Mouse (Mus musculus) neural tube, embryonic 11.5 days (tissue): Measurements from ENCODE around the gene Dnajc7. TPM values are rescaled to one million over a fixed set of nuclear protein-coding genes. Genes with fewer than 3 reads are reported as not detected.

Experiments
- ATAC-seq: fragments of 200-750 bp; cut with Nextera tagmentation; 2 replicates; pipeline ENCODE4 v1.8.0; 2017; ENCODE audit warnings: moderate number of reproducible peaks, mild to moderate bottlenecking, moderate TSS enrichment, moderate library complexity; ENCODE audit not compliant: insufficient read depth, low FRiP score, low TSS enrichment
- DNase-seq: peaks from one replicate; pipeline ENCODE4 v3.0.0-alpha.2; 2015; ENCODE audit warnings: low spot score
- H3K27ac ChIP-seq: fragments of 300-500 bp; sonication (generic); 2 replicates; pipeline ENCODE4 v1.5.1; 2014; ENCODE audit warnings: low read depth, mild to moderate bottlenecking, low read length
- H3K27me3 ChIP-seq: fragments of 300-500 bp; sonication (generic); 2 replicates; pipeline ENCODE4 v1.6.1; 2014; ENCODE audit warnings: mild to moderate bottlenecking, low read length, mixed read lengths; ENCODE audit not compliant: control insufficient read depth, insufficient read depth
- H3K36me3 ChIP-seq: fragments of 300-500 bp; sonication (generic); 2 replicates; pipeline ENCODE4 v1.6.1; 2014; ENCODE audit warnings: mild to moderate bottlenecking, low read length, moderate library complexity, mixed read lengths; ENCODE audit not compliant: control insufficient read depth, insufficient read depth
- H3K4me1 ChIP-seq: fragments of 300-500 bp; sonication (generic); 2 replicates; pipeline ENCODE4 v1.6.1; 2014; ENCODE audit warnings: low read length, mixed read lengths; ENCODE audit not compliant: control insufficient read depth, insufficient read depth
- H3K4me2 ChIP-seq: fragments of 300-500 bp; sonication (generic); 2 replicates; pipeline ENCODE4 v1.6.1; 2014; ENCODE audit warnings: low read depth, mild to moderate bottlenecking, moderate library complexity
- H3K4me3 ChIP-seq: fragments of 300-500 bp; sonication (generic); 2 replicates; pipeline ENCODE4 v1.5.1; 2014; ENCODE audit warnings: low read depth, low read length
- H3K9ac ChIP-seq: fragments of 300-500 bp; sonication (generic); 2 replicates; pipeline ENCODE4 v1.6.1; 2014; ENCODE audit warnings: mild to moderate bottlenecking, low read length
- H3K9me3 ChIP-seq: fragments of 300-500 bp; sonication (generic); 2 replicates; pipeline ENCODE4 v1.6.1; 2016; ENCODE audit warnings: low read length; ENCODE audit not compliant: control insufficient read depth
- WGBS: fragments of 180-500 bp; shearing (Covaris S2); extraction: QIAGEN DNeasy Blood & Tissue Kit; methylation state at CpG from one replicate; pipeline ENCODE4 v1.1.7; 2014; 5-methylcytosine and 5-hydroxymethylcytosine counted together
- polyA plus RNA-seq: library from polyadenylated mRNA; unstranded; fragments of >200 nt; fragmentation: Nextera tagmentation; extraction: Ambion mirVana; gene quantifications from 2 replicates; pipeline ENCODE4 v1.2.1, GENCODE M21; 2014

Dnajc7 gene
- polyA plus RNA-seq, 1 experiment from 2014 or later, result 81.1 TPM

DNA sequence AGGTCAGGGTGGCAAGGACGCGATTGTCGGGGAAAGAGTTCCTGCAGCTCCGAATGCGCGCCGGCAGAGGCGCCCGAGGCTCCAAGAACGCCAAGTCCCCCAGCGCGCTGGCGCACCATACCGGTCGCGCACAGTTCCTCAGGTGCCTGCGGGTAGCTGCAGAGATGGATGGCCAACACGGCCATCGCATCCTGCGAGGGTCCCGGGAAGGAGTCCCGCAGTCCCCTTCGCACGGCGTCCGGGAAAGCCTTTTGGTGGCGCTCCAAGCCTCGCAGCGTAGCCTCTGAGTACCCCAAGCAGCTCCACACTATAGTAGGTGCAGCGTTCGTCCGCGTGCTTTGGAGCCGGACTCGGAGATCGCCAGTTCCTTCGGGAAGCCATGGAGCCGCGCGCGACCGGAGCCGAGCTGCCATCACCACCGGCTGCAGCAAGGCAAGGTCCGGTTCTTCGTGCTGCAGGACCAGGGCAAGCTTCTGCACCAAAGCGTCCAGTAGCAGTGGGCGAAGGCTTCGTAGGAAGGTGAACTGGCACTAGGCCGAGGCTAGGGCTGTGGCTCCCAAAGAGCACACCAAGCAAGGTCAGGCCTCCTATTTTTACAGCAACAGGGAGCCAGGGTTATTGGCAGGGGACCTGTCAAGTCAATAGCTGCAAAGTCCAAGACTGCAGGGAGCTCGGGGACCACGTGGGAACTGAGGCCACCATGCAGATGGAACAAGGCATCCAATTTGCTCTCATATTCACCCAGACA, 20.4 kb upstream of the Dnajc7 start:
- ATAC-seq, result no peak
- 0 out of 2 replicates have a peak, but pooled peaks cover 4% of the 10 kb centered on the region for H3K4me1 ChIP-seq
- H3K27ac ChIP-seq, result no peak overlapping the region
- DNase-seq, result peak; percentile 72
- H3K27me3 ChIP-seq, result peaks cover 14% of the 10 kb centered on the region
- H3K4me2 ChIP-seq, result peak overlapping the region; percentile 68
- peak overlapping the region; percentile 21 for H3K4me3 ChIP-seq
- H3K36me3 ChIP-seq, result no peaks in the 10 kb centered on the region
- peak overlapping the region; percentile 20; the same call in 1 of the 2 replicates for H3K9ac ChIP-seq
- WGBS, result 8% methylated on average over 52 of the region's 52 CpGs
- H3K9me3 ChIP-seq, result no peaks in the 10 kb centered on the region

DNA sequence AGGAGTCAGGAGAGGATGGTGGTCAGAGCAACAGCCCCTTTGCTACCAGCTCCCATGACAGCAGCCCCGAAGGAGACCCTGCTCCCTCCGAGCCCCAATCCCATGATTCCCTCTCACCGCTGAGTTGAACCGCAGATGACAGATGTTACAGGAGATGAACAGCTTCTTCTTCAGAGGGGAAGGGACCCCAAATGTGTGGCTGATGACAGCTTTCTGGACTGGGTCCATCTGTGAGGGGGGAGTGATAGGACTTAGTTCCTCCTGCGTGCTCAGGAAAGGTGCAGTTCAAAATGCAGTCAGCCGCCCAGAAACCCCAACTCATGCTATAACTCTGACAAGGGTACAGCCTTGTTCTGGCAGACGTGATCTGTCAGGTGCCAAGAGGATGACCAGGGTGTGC, 14.6 kb upstream of the Dnajc7 start:
- Histone ChIP-seq H3K9me3 (no peaks in the 10 kb centered on the region), H3K4me3 (no peak overlapping the region), H3K9ac (no peak overlapping the region), H3K36me3 (no peaks in the 10 kb centered on the region), H3K4me2 (no peak overlapping the region), H3K27me3 (peaks cover 2% of the 10 kb centered on the region), H3K4me1 (no peaks in the 10 kb centered on the region), H3K27ac (no peak overlapping the region)
- ATAC-seq (no peak), DNase-seq (no peak)
- WGBS, result 79% methylated on average over 7 of the region's 7 CpGs

DNA sequence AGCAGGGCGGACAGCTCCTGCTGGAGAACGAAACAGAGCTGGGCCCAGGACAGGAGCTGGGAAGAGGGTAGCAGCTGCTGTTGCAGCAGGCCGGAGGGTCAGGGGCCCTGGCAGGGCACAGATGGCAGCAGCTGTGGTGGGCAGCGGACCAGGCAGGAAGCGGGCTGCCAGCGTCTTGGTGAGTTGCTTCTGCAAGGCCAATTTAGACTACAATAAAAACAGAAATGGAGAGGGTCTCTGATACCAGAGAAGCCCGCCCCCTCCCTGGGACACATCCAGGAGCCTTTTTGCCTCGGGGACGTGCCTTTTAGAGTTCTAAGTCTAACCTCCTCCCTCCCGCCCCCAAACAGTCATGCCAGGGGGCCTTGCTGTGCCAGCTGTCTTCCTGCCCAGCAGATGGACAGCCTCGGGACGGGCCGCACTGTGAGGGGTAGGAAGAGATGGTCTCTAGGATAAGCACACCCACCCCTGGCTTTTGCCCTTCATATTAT, 8.9 kb upstream of the Dnajc7 start:
- H3K27ac ChIP-seq, result no peak overlapping the region
- no peak for DNase-seq
- H3K4me2 ChIP-seq, result no peak overlapping the region
- no peaks in the 10 kb centered on the region for H3K9me3 ChIP-seq
- peaks cover 7% of the 10 kb centered on the region; the same call in 1 of the 2 replicates for H3K4me1 ChIP-seq
- H3K27me3 ChIP-seq, result no peaks in the 10 kb centered on the region
- no peak overlapping the region for H3K9ac ChIP-seq
- 61% methylated on average over 11 of the region's 13 CpGs for WGBS
- H3K36me3 ChIP-seq, result peaks cover 3% of the 10 kb centered on the region
- ATAC-seq, result no peak
- H3K4me3 ChIP-seq, result no peak overlapping the region

DNA sequence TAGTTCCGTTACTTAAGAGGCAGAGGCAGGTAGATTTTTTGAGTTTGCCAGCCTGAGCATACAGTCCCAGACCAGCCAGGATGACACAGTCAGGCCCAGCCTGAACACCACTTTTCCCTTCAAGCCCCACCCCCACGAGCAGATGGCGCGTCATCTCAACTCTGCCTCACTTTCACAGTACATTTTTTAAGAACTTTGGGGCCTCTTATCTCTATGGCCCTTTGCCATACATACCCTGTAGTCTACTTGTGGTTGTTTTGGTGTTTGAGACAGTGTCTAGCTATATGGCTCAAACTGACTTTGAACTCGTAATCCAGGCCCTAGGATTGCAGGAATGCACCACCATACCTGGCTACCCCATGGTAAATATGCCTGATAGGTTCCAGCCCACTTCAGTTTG, 8.1 kb upstream of the Dnajc7 start:
- 86% methylated on average over 5 of the region's 5 CpGs for WGBS
- Histone ChIP-seq H3K9me3 (no peaks in the 10 kb centered on the region), H3K27ac (no peak overlapping the region), H3K4me2 (no peak overlapping the region), H3K9ac (no peak overlapping the region), H3K36me3 (peaks cover 3% of the 10 kb centered on the region), H3K27me3 (no peaks in the 10 kb centered on the region), H3K4me3 (no peak overlapping the region), H3K4me1 (peaks cover 11% of the 10 kb centered on the region; the same call in 1 of the 2 replicates)
- no peak for DNase-seq
- no peak for ATAC-seq

DNA sequence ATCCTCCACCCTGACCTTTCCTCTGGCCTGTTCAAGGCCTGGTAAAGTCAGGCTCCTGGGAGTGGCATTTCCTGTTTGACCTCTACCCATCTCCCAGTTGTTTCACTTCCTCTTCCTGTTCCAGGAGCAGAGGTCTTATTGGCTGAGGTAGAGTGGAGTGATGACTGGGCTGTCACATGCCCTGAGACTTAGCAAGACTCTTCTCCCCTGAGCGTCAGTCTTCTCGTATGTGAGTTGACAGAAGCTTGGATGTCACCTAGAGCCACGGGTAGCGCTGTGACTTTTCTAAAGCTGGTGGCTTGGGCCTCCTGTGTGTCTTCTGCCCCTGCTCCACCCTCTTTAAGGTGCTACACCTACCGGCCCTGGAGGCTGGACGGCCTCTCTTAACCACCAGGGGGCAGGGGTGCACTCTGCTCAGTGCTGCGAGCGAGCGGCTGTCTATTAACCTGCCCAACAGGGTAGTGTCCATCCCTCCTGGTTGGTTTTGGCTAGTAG, 6.8 kb upstream of the Dnajc7 start:
- DNase-seq (peak; percentile 72), ATAC-seq (no peak)
- Histone ChIP-seq H3K27me3 (no peaks in the 10 kb centered on the region), H3K9ac (no peak overlapping the region), H3K27ac (no peak overlapping the region), H3K4me2 (no peak overlapping the region), H3K4me3 (no peak overlapping the region), H3K9me3 (no peaks in the 10 kb centered on the region), H3K4me1 (peaks cover 11% of the 10 kb centered on the region; the same call in 1 of the 2 replicates), H3K36me3 (peaks cover 3% of the 10 kb centered on the region)
- WGBS, result 27% methylated on average over 9 of the region's 9 CpGs

DNA sequence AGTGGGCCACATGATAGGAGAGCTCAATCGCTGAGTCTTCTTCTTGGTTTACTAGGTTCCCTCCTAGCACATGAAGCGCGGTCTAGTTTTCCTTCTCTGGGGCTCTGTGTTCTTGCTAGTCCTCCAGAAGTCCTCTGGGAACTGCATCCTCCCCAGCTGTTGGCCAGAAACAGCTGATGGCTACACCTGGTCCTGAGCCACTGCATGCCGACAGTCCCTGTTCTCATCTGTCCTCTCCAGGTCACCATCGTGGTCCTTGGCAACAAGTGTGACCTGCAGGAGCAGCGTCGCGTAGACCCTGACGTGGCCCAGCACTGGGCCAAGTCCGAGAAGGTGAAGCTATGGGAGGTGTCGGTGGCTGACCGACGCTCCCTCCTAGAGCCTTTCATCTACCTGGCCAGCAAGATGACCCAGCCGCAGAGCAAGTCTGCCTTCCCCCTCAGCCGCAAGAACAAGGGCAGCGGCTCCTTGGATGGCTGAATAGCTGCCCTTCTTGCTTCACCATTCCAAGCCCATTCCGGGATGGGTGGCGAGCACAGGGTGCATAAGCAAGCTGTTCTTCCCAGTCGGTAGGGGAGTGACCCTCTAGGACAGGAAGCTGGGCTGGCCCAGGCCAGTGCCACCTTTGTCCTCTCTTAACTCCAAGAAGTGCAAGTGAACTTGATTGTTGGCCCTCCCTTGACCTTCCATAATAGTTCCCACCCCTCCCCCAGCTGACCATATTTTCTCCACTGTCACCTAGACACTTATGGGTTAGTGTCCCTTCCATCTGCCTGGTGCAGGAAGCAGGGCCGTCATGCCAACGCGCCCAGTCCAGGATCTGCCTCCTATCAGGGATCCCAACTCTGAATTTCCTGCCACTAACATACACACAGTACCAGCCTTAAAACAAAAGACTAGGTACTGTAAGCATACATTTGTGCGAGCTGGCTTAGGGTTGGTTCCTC, 6.1 kb upstream of the Dnajc7 start:
- Histone ChIP-seq H3K9me3 (no peaks in the 10 kb centered on the region), H3K4me2 (no peak overlapping the region), H3K4me3 (no peak overlapping the region), H3K4me1 (peaks cover 11% of the 10 kb centered on the region; the same call in 1 of the 2 replicates), H3K27me3 (no peaks in the 10 kb centered on the region), H3K36me3 (peaks cover 3% of the 10 kb centered on the region), H3K27ac (no peak overlapping the region), H3K9ac (no peak overlapping the region)
- 92% methylated on average over 23 of the region's 23 CpGs for WGBS
- ATAC-seq (no peak), DNase-seq (no peak)

DNA sequence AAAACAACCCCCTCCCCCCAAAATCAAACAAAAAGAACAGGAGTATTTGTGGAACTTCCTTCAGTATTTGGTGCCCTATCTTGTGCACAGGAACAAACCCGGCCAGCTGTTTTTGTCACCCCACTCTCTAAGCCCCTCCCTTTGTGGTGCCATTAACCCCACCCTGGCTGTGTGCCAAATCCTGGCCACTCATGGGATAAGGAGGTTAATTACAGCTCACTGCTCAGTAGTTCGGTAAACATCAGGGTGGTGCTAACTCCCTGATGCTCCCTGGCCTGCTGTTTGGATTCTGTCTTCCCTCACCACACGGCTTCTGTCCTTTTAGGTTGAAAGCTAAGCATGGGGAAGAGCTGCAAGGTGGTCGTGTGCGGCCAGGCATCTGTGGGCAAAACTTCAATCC, 3.9 kb upstream of the Dnajc7 start:
- peak overlapping the region; percentile 61; the same call in 1 of the 2 replicates for H3K4me2 ChIP-seq
- H3K27ac ChIP-seq, result no peak overlapping the region
- H3K36me3 ChIP-seq, result peaks cover 3% of the 10 kb centered on the region
- no peaks in the 10 kb centered on the region for H3K9me3 ChIP-seq
- H3K4me3 ChIP-seq, result 0 out of 2 replicates have a peak overlapping the region, but pooled peaks have one; percentile 58
- DNase-seq, result peak; percentile 25
- H3K4me1 ChIP-seq, result peaks cover 12% of the 10 kb centered on the region; the same call in 1 of the 2 replicates
- no peak for ATAC-seq
- H3K9ac ChIP-seq, result no peak overlapping the region
- H3K27me3 ChIP-seq, result no peaks in the 10 kb centered on the region
- 53% methylated on average over 5 of the region's 5 CpGs for WGBS

DNA sequence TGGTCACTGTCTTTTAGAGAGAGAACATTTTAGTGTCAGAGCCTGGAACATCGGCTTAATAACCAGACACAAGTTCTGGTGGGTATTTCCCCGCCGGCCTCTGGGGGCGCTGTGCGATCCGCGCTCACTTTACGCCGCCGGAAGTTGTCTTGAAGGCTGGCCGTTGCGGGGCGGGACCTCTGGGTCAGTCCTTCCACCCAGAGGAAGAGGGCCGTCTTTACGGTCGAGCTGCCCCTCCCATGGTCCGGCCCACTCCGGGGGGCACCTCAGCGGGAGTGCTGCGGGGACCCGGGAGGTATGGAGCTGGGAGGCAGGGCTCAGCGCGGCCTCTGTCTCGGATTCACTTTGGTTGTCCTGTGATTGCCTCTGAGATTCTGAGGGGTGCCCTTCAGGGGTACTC, 2.7 kb upstream of the Dnajc7 start:
- Histone ChIP-seq H3K27ac (no peak overlapping the region), H3K36me3 (peaks cover 3% of the 10 kb centered on the region), H3K27me3 (no peaks in the 10 kb centered on the region), H3K4me1 (peaks cover 15% of the 10 kb centered on the region), H3K9me3 (no peaks in the 10 kb centered on the region), H3K4me3 (peak overlapping the region; percentile 58), H3K9ac (peak overlapping the region; percentile 61), H3K4me2 (peak overlapping the region; percentile 61)
- ATAC-seq, result peak; percentile 58
- DNase-seq, result peak; percentile 95
- WGBS, result under 1% methylated on average over 24 of the region's 24 CpGs
